Mouse (Mus musculus) embryonic facial prominence, embryonic 11.5 days (tissue): ENCODE results near the gene Hivep3. TPM values are rescaled to one million over a fixed set of nuclear protein-coding genes. Genes with fewer than 3 reads are reported as not detected.

Experiments used
- ATAC-seq: fragments of 200-750 bp; cut with Nextera tagmentation; replicated peaks from 2 replicates; pipeline ENCODE4 v1.8.0; 2017; ENCODE audit warnings: low read depth; ENCODE audit not compliant: insufficient number of reproducible peaks, low FRiP score, low TSS enrichment
- DNase-seq: peaks from one replicate; pipeline ENCODE4 v3.0.0-alpha.2; 2015; ENCODE audit warnings: low spot score
- H3K27ac ChIP-seq: fragments of 300-500 bp; sonication (generic); replicated peaks from 2 replicates; pipeline ENCODE4 v1.5.1; 2014; ENCODE audit warnings: mild to moderate bottlenecking, low read depth, low read length, control low read depth
- H3K27me3 ChIP-seq: fragments of 300-500 bp; sonication (generic); 2 replicates; pipeline ENCODE4 v1.6.1; 2014; ENCODE audit warnings: mild to moderate bottlenecking, low read length, moderate library complexity, mixed read lengths; ENCODE audit not compliant: control insufficient read depth, insufficient read depth
- H3K36me3 ChIP-seq: fragments of 300-500 bp; sonication (generic); replicated peaks from 2 replicates; pipeline ENCODE4 v1.6.1; 2014; ENCODE audit warnings: low read depth, mild to moderate bottlenecking, low read length, moderate library complexity, mixed read lengths; ENCODE audit not compliant: control insufficient read depth, insufficient read depth
- H3K4me1 ChIP-seq: fragments of 300-500 bp; sonication (generic); 2 replicates; pipeline ENCODE4 v1.6.1; 2014; ENCODE audit warnings: low read length, mixed read lengths; ENCODE audit not compliant: control insufficient read depth, insufficient read depth
- H3K4me2 ChIP-seq: fragments of 300-500 bp; sonication (generic); 2 replicates; pipeline ENCODE4 v1.6.1; 2014; ENCODE audit warnings: low read depth, mild to moderate bottlenecking, control low read depth, low read length, moderate library complexity
- H3K4me3 ChIP-seq: fragments of 300-500 bp; sonication (generic); 2 replicates; pipeline ENCODE4 v1.5.1; 2014; ENCODE audit warnings: low read depth, low read length, control low read depth
- H3K9ac ChIP-seq: fragments of 300-500 bp; sonication (generic); replicated peaks from 2 replicates; pipeline ENCODE4 v1.6.1; 2014; ENCODE audit warnings: mild to moderate bottlenecking, control low read depth, low read length
- H3K9me3 ChIP-seq: fragments of 300-500 bp; sonication (generic); replicated peaks from 2 replicates; pipeline ENCODE4 v1.6.1; 2016; ENCODE audit warnings: mild to moderate bottlenecking, low read length, inconsistent platforms, mixed read lengths; ENCODE audit not compliant: control insufficient read depth
- WGBS: fragments of 180-500 bp; shearing (Covaris S2); extraction: QIAGEN DNeasy Blood & Tissue Kit; methylation state at CpG from one replicate; pipeline ENCODE4 v1.1.7; 2014; 5-methylcytosine and 5-hydroxymethylcytosine counted together
- polyA plus RNA-seq: library from polyadenylated mRNA; unstranded; fragments of >200 nt; fragmentation: Nextera tagmentation; extraction: Ambion mirVana; gene quantifications from 2 replicates; pipeline ENCODE4 v1.2.1, GENCODE M21; 2014

Gene Hivep3
- polyA plus RNA-seq, 1 experiment from 2014 or later = 1.6 TPM

- Histone ChIP-seq H3K4me3 (no peak overlapping the region), H3K36me3 (no peaks in the 10 kb centered on the region), H3K27ac (no peak overlapping the region), H3K9me3 (no peaks in the 10 kb centered on the region), H3K4me2 (no peak overlapping the region), H3K27me3 (no peaks in the 10 kb centered on the region), H3K9ac (no peak overlapping the region), H3K4me1 (no peaks in the 10 kb centered on the region)
- DNase-seq (no peak), ATAC-seq (no peak)
- 78% methylated on average over 3 of the region's 3 CpGs for WGBS
Measured at GRCm38 (mm10) chr4:120068883-120069581, 335.4 kb downstream of the Hivep3 start.

- no peaks in the 10 kb centered on the region for H3K9me3 ChIP-seq
- WGBS = 90% methylated on average over 3 of the region's 3 CpGs
- no peak overlapping the region for H3K27ac ChIP-seq
- H3K4me3 ChIP-seq = no peak overlapping the region
- no peaks in the 10 kb centered on the region for H3K4me1 ChIP-seq
- no peak overlapping the region for H3K4me2 ChIP-seq
- H3K9ac ChIP-seq = no peak overlapping the region
- no peaks in the 10 kb centered on the region for H3K27me3 ChIP-seq
- DNase-seq = no peak
- H3K36me3 ChIP-seq = no peaks in the 10 kb centered on the region
- no peak for ATAC-seq
Measured at GRCm38 (mm10) chr4:120069582-120069980, 336.0 kb downstream of the Hivep3 start.

- no peaks in the 10 kb centered on the region for H3K27me3 ChIP-seq
- no peaks in the 10 kb centered on the region for H3K9me3 ChIP-seq
- no peaks in the 10 kb centered on the region for H3K36me3 ChIP-seq
- ATAC-seq (no peak), DNase-seq (no peak)
- no peaks in the 10 kb centered on the region for H3K4me1 ChIP-seq
- no peak overlapping the region for H3K9ac ChIP-seq
- H3K4me3 ChIP-seq = no peak overlapping the region
- no peak overlapping the region for H3K4me2 ChIP-seq
- H3K27ac ChIP-seq = no peak overlapping the region
- WGBS = 72% methylated on average over 3 of the region's 3 CpGs
Measured at GRCm38 (mm10) chr4:120071411-120071810, 337.8 kb downstream of the Hivep3 start.

- ATAC-seq (no peak), DNase-seq (no peak)
- WGBS = 64% methylated on average over 15 of the region's 15 CpGs
- H3K36me3 ChIP-seq = no peaks in the 10 kb centered on the region
- H3K4me3 ChIP-seq = no peak overlapping the region
- H3K27ac ChIP-seq = no peak overlapping the region
- H3K27me3 ChIP-seq = no peaks in the 10 kb centered on the region
- H3K9ac ChIP-seq = no peak overlapping the region
- H3K9me3 ChIP-seq = no peaks in the 10 kb centered on the region
- no peaks in the 10 kb centered on the region for H3K4me1 ChIP-seq
- H3K4me2 ChIP-seq = no peak overlapping the region
Measured at GRCm38 (mm10) chr4:120071842-120072507, 338.4 kb downstream of the Hivep3 start.

DNA sequence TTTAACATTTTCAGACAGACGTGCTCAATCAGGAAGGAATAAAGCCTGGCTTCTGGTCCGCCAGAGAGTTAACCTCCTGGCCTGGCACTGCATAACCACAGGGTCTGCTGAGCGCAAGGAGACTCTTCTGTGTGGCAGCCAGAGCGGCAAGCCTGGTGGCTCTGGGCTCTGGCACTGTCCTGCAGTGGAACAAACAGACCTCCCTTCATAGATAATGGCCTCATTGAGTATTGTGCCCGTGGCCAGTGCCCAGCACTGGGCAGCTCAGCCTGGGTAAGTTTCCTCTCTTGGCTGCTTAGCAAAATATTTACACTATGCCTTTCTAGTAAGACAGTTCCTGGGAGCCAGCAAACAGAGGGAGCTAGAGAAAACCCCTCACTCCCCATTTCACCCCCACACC, 340.5 kb downstream of the Hivep3 start:
- ATAC-seq (no peak), DNase-seq (no peak)
- H3K9ac ChIP-seq = no peak overlapping the region
- H3K27me3 ChIP-seq = no peaks in the 10 kb centered on the region
- no peaks in the 10 kb centered on the region for H3K9me3 ChIP-seq
- H3K4me1 ChIP-seq = no peaks in the 10 kb centered on the region
- no peak overlapping the region for H3K4me2 ChIP-seq
- H3K4me3 ChIP-seq = no peak overlapping the region
- no peak overlapping the region for H3K27ac ChIP-seq
- no peaks in the 10 kb centered on the region for H3K36me3 ChIP-seq
- WGBS = 61% methylated on average over 5 of the region's 5 CpGs

DNA sequence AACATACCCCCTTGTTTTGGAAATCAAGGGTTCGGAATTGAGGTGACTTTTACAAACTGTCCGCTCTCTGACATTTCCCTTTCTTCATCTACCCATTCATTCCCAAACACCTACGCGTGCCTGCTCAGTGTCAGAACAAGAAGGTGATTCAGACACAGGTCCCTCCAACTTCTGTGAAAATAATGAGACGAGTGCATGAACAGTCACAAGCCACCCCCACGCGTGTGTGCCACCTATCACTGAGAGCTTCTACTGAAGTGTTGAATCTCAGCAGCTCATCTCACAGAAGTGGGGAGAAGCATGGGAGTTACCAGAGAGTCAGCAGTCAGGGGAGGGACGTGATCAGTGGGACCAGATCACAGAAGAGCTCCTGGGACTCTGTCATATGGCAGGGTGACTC, 343.7 kb downstream of the Hivep3 start:
- Histone ChIP-seq H3K9me3 (no peaks in the 10 kb centered on the region), H3K4me3 (no peak overlapping the region), H3K4me2 (no peak overlapping the region), H3K36me3 (no peaks in the 10 kb centered on the region), H3K27me3 (no peaks in the 10 kb centered on the region), H3K9ac (no peak overlapping the region), H3K4me1 (no peaks in the 10 kb centered on the region), H3K27ac (no peak overlapping the region)
- no peak for ATAC-seq
- DNase-seq = no peak
- 85% methylated on average over 8 of the region's 8 CpGs for WGBS

DNA sequence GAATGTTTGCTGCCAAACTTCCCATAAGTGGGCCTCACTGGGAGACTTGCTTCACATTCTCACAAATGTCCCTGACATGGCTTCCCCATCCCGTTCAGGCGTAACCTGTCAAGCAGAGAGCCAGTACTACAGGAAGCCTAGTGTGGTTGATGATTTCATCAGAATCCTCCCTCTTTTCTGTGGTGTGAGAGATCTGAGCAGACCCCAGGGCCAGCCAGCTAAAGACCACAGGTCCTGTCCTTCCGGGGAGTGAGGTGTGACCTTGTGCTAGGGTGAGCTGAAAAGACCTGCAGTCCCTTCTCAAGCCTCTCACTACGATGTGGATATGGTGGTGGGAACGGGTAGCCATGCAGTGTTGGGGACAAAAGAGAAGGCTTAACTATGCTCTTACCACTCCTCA, 348.9 kb downstream of the Hivep3 start:
- Histone ChIP-seq H3K4me3 (no peak overlapping the region), H3K4me2 (no peak overlapping the region), H3K27me3 (no peaks in the 10 kb centered on the region), H3K9ac (no peak overlapping the region), H3K36me3 (no peaks in the 10 kb centered on the region), H3K27ac (no peak overlapping the region), H3K4me1 (no peaks in the 10 kb centered on the region), H3K9me3 (no peaks in the 10 kb centered on the region)
- ATAC-seq (no peak), DNase-seq (no peak)
- 93% methylated on average over 5 of the region's 5 CpGs for WGBS

- whole genome bisulfite sequencing = 79% methylated on average over 3 of the region's 3 CpGs
Measured at GRCm38 (mm10) chr4:120083700-120084099, 350.1 kb downstream of the Hivep3 start.

More at GRCm38 (mm10) chr4:120083700-120084099, 350.1 kb downstream of the Hivep3 start:
- no peak for DNase-seq
- no peaks in the 10 kb centered on the region for H3K27me3 ChIP-seq
- H3K4me3 ChIP-seq = no peak overlapping the region
- no peak overlapping the region for H3K27ac ChIP-seq
- no peak for ATAC-seq
- no peaks in the 10 kb centered on the region for H3K9me3 ChIP-seq
- no peaks in the 10 kb centered on the region for H3K36me3 ChIP-seq
- no peak overlapping the region for H3K9ac ChIP-seq
- no peak overlapping the region for H3K4me2 ChIP-seq
- H3K4me1 ChIP-seq = no peaks in the 10 kb centered on the region
